Mouse (Mus musculus) left cerebral cortex, adult 11 months (tissue): ENCODE measurements around the gene Pebp1.

ENCODE experiments used
- DNase-seq: peaks from one replicate; pipeline ENCODE4 v3.0.0; 2022; ENCODE audit warnings: low spot score

The Pebp1 gene

GRCm38 (mm10) chr5:117286286-117286685 is 1.1 kb downstream of the Pebp1 start:
- no peak for DNase-seq

DNA sequence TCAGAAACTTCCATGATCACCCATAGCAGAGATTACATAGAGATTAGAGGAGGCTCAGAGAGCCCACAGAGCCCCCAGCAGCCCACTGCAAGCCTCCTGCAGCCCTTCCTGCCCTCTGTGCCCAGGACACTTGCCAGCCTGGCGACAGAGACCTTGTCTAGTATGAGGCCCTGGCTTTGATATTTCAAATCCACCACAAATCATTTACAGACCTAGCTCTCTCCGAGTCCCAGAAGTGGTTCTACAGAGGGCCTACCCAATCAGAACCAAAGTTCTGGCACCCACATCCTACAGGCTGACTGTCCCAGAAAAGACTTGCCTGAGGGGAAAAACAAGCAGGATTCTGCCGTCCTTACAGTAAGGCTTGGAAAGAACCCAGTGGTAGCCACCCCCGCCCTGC is 2.2 kb downstream of the Pebp1 start:
- no peak for DNase-seq

GRCm38 (mm10) chr5:117284682-117285081 is 2.7 kb downstream of the Pebp1 start:
- DNase-seq, result no peak

GRCm38 (mm10) chr5:117284029-117284428 is 3.4 kb downstream of the Pebp1 start:
- no peak for DNase-seq

GRCm38 (mm10) chr5:117282360-117282759 is 5.1 kb downstream of the Pebp1 start:
- no peak for DNase-seq

DNA sequence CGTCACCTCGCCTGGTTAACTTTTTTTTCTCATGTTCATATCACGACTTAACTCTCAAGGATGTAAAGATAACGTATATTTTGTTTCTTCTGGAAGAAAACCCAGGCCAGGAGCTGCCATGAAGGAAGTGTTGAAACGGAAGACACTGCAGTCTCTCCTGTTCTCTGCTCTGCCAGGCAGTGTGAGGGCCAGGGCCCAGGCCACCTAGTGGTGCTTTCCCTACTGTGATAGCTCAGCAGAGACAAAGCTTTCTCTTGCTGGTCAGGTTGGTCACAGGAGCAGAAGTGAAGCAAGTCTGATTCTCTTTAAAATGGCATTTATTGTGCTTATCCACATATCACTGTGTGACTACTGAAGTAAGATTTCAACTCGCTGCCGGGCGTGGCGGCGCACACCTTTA is 5.9 kb downstream of the Pebp1 start:
- no peak for DNase-seq

DNA sequence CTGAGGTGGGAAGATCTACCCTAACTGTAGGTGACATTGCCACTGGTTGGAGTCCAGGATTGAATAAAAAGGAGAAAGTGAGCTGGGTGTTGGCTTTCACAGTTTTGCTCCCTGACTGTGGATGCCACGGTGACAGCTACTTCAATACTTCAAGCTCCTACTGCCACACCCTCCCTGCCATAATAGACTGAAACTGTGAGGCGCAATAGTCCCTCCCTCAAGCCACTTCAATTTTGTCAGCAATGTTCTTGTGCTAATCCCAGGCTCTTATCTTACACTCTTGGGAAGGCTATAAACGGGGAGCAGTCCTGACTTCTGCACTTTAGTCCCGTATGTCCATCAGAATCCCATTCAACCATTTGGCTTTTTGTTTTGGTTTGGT is 7.8 kb downstream of the Pebp1 start:
- no peak for DNase-seq

DNA sequence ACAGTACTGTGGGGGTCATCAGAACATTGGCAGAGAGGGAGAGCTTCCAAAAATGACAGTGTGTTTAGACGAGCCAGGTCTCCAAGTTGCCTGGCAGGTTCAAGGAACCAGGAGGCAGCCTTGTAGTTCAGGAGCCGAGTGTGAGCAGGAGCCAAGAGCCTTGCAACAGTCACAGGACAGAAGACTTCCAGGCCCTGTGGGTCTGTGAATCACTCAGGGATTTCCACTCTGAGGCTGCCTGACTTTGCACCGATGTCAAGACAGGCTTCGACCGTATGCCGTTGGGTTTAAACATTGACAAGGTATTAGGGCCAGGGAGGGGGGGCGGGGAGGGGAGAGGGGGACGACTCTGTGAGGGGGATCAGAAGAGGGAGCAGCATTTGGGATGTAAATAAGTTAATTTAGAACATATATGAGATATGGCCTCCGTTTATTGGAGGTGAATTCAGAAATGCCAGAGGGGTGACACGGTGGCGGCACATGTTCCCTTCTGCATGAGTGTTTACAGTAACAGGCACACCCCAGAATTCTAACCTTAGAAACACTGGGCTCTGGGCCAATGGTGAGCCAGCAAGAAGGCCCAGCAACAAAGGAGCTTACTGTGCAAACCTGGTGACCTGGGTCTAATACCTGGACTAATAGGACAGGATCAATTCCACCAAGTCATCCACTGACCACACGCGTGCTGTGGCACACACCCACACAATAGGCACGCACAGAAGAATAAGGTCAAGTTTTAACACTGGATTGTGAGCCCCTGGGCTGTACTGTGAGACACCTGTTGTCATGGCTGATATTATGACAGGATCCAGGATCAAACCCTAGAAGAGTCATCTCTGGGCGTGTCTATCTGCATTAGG is 8.4 kb downstream of the Pebp1 start:
- DNase-seq, result no peak

DNA sequence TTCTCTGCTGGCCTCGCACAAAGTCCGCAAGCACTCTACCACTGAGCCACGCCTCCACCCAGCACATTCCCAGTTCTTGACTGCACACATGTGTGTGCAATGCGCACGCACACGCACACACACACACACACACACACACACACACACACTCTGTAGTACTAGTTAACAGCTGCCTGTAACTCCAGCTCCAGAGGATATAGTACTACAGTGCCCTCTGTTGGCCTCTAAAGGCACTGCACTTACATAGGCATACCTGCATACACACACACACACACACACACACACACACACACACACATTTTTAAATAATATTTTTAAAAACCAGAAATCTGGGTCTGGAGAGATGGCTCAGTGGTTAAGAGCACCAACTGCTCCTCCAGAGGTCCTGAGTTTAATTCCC is 9.6 kb downstream of the Pebp1 start:
- no peak for DNase-seq

GRCm38 (mm10) chr5:117274817-117275216 is 12.6 kb downstream of the Pebp1 start:
- DNase-seq, result no peak

DNA sequence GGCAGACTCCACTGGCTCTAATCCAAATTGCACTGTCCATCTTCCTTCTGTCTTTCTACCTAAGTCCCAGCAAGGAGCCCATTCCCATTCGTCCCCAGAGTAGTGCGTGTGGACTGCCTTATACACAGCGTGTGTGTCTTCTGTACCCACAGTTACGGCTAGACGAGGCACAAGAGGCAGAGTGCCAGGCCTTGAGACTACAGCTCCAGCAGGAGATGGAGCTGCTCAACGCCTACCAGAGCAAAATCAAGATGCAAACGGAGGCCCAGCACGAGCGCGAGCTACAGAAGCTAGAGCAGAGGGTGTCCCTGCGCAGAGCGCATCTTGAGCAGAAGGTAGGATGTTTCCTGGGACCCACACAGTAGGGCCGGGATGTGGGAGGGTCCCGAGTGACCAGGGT is 15.5 kb downstream of the Pebp1 start:
- DNase-seq, result peak; percentile 57

DNA sequence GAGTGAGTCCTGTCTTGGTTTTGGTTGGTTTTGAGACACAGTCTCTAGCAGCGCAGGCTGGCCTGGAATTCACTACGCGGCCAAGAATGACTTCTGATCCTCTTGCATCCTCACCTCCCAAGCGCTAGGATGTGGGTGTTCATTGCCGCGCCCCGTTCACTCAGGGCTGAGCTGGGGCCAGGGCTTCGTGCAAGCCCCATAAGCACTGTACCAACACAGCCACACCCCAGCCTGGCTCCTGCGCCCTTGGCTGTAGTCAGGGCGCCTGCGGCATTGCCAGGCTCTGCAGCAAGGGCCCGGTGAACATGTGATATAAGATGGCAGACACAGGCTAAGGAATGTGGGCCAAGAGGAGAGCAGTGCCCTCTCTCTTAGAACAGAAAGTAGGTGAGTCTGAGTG is 18.0 kb downstream of the Pebp1 start:
- no peak for DNase-seq

DNA sequence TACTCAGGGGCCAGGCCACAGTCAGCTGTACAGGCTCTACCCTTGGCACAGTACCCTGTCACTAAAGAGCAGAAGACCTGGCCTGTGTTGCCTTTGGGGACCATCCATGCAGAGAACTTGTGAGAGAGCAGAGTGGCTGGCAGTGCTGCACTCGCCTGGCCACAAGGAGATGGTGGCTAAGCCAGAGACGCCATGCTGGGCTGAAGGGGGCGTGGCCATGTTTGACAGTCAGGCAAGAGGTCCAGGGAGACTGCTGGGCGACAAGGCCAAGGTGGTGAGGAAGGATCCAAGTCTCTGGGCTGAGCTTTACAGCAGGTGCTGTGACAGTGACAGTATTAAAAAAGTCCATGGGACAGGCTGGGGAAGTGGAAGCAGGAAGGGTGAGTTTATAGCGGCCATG is 18.7 kb downstream of the Pebp1 start:
- DNase-seq, result no peak

GRCm38 (mm10) chr5:117267913-117268312 is 19.5 kb downstream of the Pebp1 start:
- DNase-seq, result no peak

DNA sequence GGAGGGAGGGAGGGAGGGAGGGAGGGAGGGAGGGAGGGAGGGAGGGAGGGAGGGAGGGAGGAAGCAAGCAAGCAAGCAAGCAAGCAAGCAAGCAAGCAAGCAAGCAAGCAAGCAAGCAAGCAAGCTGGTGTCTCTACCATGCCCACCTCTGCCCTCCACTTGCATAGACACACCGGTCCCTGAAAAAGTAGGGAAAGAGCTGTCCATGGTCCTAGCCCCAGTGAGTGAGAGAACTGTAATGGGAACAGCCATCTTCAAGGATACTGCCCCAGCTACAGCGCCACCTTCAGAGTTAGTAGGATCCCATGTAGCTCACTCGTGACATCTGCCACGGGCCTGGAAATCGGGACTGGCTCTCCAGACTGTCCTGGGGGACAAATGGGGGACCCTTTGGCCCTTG is 22.7 kb downstream of the Pebp1 start:
- no peak for DNase-seq

- DNase-seq, result no peak
Measured at GRCm38 (mm10) chr5:117263566-117263965, 23.9 kb downstream of the Pebp1 start.

DNA sequence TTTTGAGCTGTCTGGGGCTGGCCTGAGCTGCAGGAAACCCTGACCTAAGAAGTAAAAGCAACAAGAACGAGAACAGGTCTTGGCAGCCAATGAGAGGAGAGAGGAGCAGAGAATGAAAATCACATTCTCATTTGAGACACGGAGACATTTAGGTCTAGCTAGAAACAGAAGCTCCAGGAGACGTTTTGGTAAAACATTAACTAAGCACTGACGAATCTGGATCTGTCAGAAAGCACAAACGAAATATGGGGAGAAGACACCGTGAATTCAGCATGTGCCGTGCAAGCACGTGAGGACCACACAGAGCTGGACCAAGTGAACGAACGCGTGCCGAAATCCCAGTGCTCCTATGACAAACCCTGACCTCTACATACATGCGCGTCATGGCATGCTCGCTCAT is 29.1 kb downstream of the Pebp1 start:
- no peak for DNase-seq

DNA sequence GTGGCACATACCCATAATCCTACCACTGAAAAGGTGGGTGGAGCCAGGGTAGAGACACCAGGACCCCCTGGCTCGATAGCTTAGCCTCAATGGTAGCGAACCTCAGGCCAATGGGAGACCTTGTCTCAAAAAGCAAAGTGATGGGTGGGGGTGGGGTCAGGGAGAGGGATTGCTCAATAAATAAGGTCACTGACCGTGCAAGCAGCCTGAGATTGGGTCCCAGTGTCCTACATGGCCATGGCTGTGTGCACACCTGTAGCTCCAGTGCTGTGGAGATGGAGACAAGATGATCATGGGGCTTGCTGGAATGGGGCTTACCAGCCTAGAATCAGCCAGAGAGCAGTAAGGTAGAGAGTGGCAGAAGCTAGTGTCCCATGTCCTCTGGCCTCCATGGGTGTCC is 35.7 kb downstream of the Pebp1 start:
- DNase-seq, result no peak

DNA sequence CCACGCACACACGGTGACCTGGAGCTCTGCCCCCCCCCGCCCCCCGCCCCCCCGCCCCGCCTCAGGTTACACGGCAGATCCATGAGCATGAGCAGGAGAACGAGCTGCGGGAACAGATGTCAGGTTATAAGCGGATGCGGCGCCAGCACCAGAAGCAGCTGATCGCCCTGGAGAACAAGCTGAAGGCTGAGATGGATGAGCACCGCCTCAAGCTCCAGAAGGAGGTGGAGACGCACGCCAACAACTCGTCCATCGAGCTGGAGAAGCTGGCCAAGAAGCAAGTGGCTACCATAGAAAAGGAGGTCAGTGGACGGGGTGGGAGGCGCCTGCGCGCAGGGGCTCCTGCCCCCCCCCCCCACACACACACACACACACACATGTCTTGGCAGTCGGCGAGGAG is 36.6 kb downstream of the Pebp1 start:
- DNase-seq, result no peak

DNA sequence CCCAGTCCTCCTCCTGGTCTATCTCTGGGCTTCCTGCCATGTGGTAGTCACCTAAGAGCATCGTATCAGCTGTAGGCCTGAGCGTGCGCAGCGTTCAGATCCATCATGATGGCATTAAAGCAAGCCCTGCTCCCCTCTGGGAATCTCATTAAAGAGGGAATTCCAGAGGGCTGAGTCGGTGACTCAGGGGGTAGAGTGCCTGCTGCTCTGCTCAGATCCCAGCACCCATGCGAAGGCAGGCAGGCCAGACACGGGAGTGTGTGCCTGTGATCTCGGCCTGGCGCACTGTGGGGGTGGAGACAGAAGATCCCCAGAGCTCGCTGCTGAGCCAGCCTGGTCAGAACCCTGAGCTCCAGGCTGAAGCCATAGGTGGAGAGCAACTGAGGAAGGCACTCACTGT is 39.1 kb downstream of the Pebp1 start:
- DNase-seq, result no peak

DNA sequence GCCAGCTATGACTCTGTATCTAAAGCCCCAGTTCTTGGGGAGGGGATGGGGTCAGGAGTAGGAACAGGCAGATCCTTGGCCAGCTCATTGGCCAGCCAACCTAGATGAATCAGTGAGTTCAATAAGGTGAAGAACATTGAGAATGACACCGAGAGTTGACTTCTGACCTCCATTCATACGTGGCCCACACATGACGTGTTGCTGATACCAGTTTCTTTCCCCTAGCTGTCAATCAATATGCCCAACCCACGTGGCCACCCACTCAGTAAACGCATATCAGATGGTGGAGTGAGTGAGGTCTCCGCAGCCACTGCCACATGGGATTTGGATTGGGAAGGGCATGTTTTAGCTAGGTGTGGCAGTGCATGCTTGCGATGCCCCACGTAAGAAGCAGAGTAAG is 42.3 kb downstream of the Pebp1 start:
- DNase-seq, result no peak

DNA sequence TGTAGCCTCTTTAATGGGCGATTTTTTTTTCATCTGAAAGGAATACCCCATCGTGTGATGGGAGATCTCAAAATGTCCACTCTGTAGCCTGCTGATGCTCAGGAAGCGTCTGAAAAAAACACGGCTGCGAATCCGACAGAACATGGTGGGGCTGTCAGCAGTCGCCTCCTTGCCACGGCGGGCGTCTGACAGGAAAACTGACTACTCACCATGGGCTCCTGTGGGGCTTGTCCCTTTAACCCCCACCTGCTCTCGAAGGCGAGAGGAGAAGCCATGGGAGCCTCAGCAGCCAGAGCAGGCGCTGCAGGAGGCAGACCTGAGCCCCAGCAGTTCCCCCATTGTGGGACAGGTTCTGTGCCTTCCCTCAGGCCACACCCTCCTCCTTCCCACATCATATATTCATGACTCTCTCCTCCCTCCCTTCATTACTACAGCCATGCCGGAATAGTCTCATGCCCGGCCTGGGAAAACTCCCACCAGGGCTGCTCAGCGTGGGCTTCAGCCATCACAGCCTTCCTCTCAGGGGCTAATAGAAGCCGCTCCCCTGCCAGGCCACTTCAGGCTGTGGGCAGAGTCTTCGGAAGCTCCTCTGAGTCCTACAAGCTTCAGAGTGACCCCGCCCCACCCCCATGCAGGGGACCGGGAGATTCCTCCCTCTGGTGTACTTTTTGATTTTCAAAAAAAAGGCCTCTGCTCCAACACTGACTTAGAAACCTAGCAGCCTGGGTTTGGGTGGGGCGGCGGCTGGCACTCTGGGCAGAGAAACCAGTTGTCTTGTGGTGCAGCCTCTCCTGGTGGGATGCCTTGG is 44.5 kb downstream of the Pebp1 start:
- DNase-seq, result no peak

GRCm38 (mm10) chr5:117241935-117242531 is 45.4 kb downstream of the Pebp1 start:
- DNase-seq, result no peak
